In genomic region chr3:152346633-152347141, GRCm38 (mm10) we compare ENCODE assay signal across 8 mouse cellular contexts. TPM values are rescaled to one million over a fixed set of nuclear protein-coding genes. Genes with fewer than 3 reads are reported as not detected.
DNase-seq lines count a peak whose midpoint lies in the region; ATAC-seq and TF ChIP-seq lines count a peak whose summit lies in the region.

No protein-coding gene starts in this region.

- H3K27ac ChIP-seq in embryonic fibroblast, embryonic 13.5 days (ENCODE audit: insufficient read depth, low read length): peak overlapping the region; percentile 6; the same call in 1 of the 2 replicates
- peak overlapping the region; percentile 86 for H3K27ac ChIP-seq in heart, postnatal 0 days (ENCODE audit: low read depth)
- H3K27ac ChIP-seq in macrophage: no peak overlapping the region
- H3K27ac ChIP-seq in stomach, embryonic 16.5 days (ENCODE audit: low read length): peak overlapping the region; percentile 74

- no peak for TF ChIP-seq POLR2A in embryonic fibroblast, embryonic 13.5 days (IDR thresholded peaks at IDR 0.05; ENCODE audit: low read depth, low read length)

- H3K27me3 ChIP-seq in heart, postnatal 0 days (ENCODE audit: control insufficient read depth, insufficient read depth, low read length): no peaks in the 10 kb centered on the region
- H3K27me3 ChIP-seq in stomach, embryonic 16.5 days (ENCODE audit: control insufficient read depth, insufficient read depth, low read length): no peaks in the 10 kb centered on the region

- no peaks in the 10 kb centered on the region for H3K9me3 ChIP-seq in heart, postnatal 0 days (replicated peaks; ENCODE audit: control insufficient read depth, low read length)
- no peaks in the 10 kb centered on the region for H3K9me3 ChIP-seq in stomach, embryonic 16.5 days (replicated peaks; ENCODE audit: control insufficient read depth, low read length)

- ATAC-seq in heart, postnatal 0 days (ENCODE audit: insufficient read depth, low read depth): peak; percentile 59
- ATAC-seq in stomach, embryonic 16.5 days (ENCODE audit: insufficient read depth, low FRiP score): peak; percentile 69

- H3K4me3 ChIP-seq in embryonic fibroblast, embryonic 13.5 days (ENCODE audit: insufficient read depth, low read length): peak overlapping the region; percentile 91
- H3K4me3 ChIP-seq in heart, postnatal 0 days (ENCODE audit: low read depth, low read length): peak overlapping the region; percentile 61
- H3K4me3 ChIP-seq in macrophage (ENCODE audit: inconsistent target): peak overlapping the region; percentile 64
- H3K4me3 ChIP-seq in stomach, embryonic 16.5 days (replicated peaks; ENCODE audit: low read length): peak overlapping the region; percentile 81

- under 1% methylated on average over 45 of the region's 54 CpGs for WGBS in heart, postnatal 0 days
- under 1% methylated on average over 36 of the region's 54 CpGs for WGBS in macrophage (ENCODE audit: missing documents)
- WGBS in stomach, embryonic 16.5 days: under 1% methylated on average over 38 of the region's 54 CpGs

- TF ChIP-seq CTCF in embryonic fibroblast, embryonic 13.5 days (IDR thresholded peaks at IDR 0.05; ENCODE audit: borderline replicate concordance, insufficient read depth, low read length): no peak
- no peak for TF ChIP-seq CTCF in heart, postnatal 0 days (IDR thresholded peaks at IDR 0.05; ENCODE audit: low read depth)

- no peak for TF ChIP-seq EP300 in heart, postnatal 0 days (IDR thresholded peaks at IDR 0.05; ENCODE audit: low read depth)

- 0 out of 2 replicates have a peak, but pooled peaks cover 5% of the 10 kb centered on the region for H3K36me3 ChIP-seq in heart, postnatal 0 days (replicated peaks; ENCODE audit: control insufficient read depth, insufficient read depth, low read length)
- H3K36me3 ChIP-seq in macrophage (ENCODE audit: inconsistent target): no peaks in the 10 kb centered on the region
- no peaks in the 10 kb centered on the region for H3K36me3 ChIP-seq in stomach, embryonic 16.5 days (ENCODE audit: control insufficient read depth, insufficient read depth, low read length)

- H3K79me2 ChIP-seq in macrophage (ENCODE audit: inconsistent target): peaks cover 50% of the 10 kb centered on the region

- H3K9ac ChIP-seq in heart, postnatal 0 days (replicated peaks; ENCODE audit: low read depth, low read length): peak overlapping the region; percentile 90
- peak overlapping the region; percentile 93 for H3K9ac ChIP-seq in stomach, embryonic 16.5 days (ENCODE audit: low read length)

- H3K4me2 ChIP-seq in heart, postnatal 0 days (ENCODE audit: low read depth, low read length): peak overlapping the region; percentile 66
- peak overlapping the region; percentile 70 for H3K4me2 ChIP-seq in stomach, embryonic 16.5 days (ENCODE audit: low read depth, low read length)

- DNase-seq in ovary, postnatal 10 days (ENCODE audit: low spot score): peak; percentile 31
- DNase-seq in ovary, adult 18-20 months (ENCODE audit: low spot score): no peak
- peak; percentile 68 for DNase-seq in adrenal gland, postnatal 10 days
- DNase-seq in heart, postnatal 0 days (ENCODE audit: low spot score): peak; percentile 24
- DNase-seq in kidney, postnatal 36 days: peak; percentile 28 to 69

- peaks cover 6% of the 10 kb centered on the region; the same call in 1 of the 2 replicates for H3K4me1 ChIP-seq in embryonic fibroblast, embryonic 13.5 days (ENCODE audit: control insufficient read depth, insufficient read depth, low read length)
- H3K4me1 ChIP-seq in heart, postnatal 0 days (ENCODE audit: control insufficient read depth, insufficient read depth): peaks cover 9% of the 10 kb centered on the region; the same call in 1 of the 2 replicates
- H3K4me1 ChIP-seq in stomach, embryonic 16.5 days (ENCODE audit: control insufficient read depth, insufficient read depth, low read length): peaks cover 20% of the 10 kb centered on the region

RNA-seq across cellular contexts. Expression of gene Usp33, which starts 0.4 kb away (rescaled TPM):
- 10 to 100 TPM; 65.4 to 80.7 TPM for total RNA-seq in adrenal gland, postnatal 10 days (2021)
- 55.2 and 63.9 TPM in 2 replicates for polyA plus RNA-seq in embryonic fibroblast, embryonic 13.5 days (2011; ENCODE audit: insufficient read length, low read depth, missing spikeins)
- total RNA-seq in heart, postnatal 0 days (2014; rRNA removed; ENCODE audit: low replicate concordance): 16.6 and 21.7 TPM in 2 replicates
- 16.4 and 17.2 TPM in 2 replicates for polyA plus RNA-seq in heart, postnatal 0 days (2015; fragmentation: Nextera tagmentation; extraction: Ambion mirVana)
- total RNA-seq in macrophage (2018; cell fraction: chromatin; rRNA removed): 100 to 1,000 TPM in 23 of 26 experiments, 10 to 100 TPM in 3; 65.0 to 266 (median 161) TPM
- total RNA-seq in macrophage (2018; cell fraction: cytosol; rRNA removed): 10 to 100 TPM; 18.6 to 35.8 (median 27.7) TPM
- 100 to 1,000 TPM in 9 of 26 experiments, 10 to 100 TPM in 17; 38.0 to 158 (median 79.9) TPM for total RNA-seq in macrophage (2018; cell fraction: nucleus; rRNA removed)
- polyA plus RNA-seq in macrophage (2018): 23.2 to 27.4 TPM (median 24.0 TPM) in 3 replicates
- 44.3 and 45.8 TPM in 2 replicates for polyA plus RNA-seq in stomach, embryonic 16.5 days (2015; fragmentation: Nextera tagmentation; extraction: Ambion mirVana)

RNA-seq across cellular contexts. Expression of gene Miga1, which starts 6.5 kb away (rescaled TPM):
- 10 to 100 TPM; 11.3 to 11.8 TPM for total RNA-seq in adrenal gland, postnatal 10 days (2021)
- 9.9 and 13.2 TPM in 2 replicates for polyA plus RNA-seq in embryonic fibroblast, embryonic 13.5 days (2011; ENCODE audit: insufficient read length, low read depth, missing spikeins)
- total RNA-seq in heart, postnatal 0 days (2014; rRNA removed; ENCODE audit: low replicate concordance): 6.8 and 9.8 TPM in 2 replicates
- polyA plus RNA-seq in heart, postnatal 0 days (2015; fragmentation: Nextera tagmentation; extraction: Ambion mirVana): 8.7 and 9.0 TPM in 2 replicates
- total RNA-seq in macrophage (2018; cell fraction: chromatin; rRNA removed): 100 to 1,000 TPM in 1 of 26 experiments, 10 to 100 TPM in 25; 21.3 to 104 (median 32.1) TPM
- total RNA-seq in macrophage (2018; cell fraction: cytosol; rRNA removed): 1 to 10 TPM; 2.0 to 7.4 (median 4.4) TPM
- 10 to 100 TPM in 24 of 26 experiments, 1 to 10 TPM in 2; 9.4 to 49.4 (median 18.4) TPM for total RNA-seq in macrophage (2018; cell fraction: nucleus; rRNA removed)
- 3.8 to 4.6 TPM (median 4.2 TPM) in 3 replicates for polyA plus RNA-seq in macrophage (2018)
- polyA plus RNA-seq in stomach, embryonic 16.5 days (2015; fragmentation: Nextera tagmentation; extraction: Ambion mirVana): 10.9 and 11.1 TPM in 2 replicates

RNA-seq across cellular contexts. Expression of gene Zzz3, which starts 48.6 kb away (rescaled TPM):
- 10 to 100 TPM; 35.9 to 37.6 TPM for total RNA-seq in adrenal gland, postnatal 10 days (2021)
- polyA plus RNA-seq in embryonic fibroblast, embryonic 13.5 days (2011; ENCODE audit: insufficient read length, low read depth, missing spikeins): 66.9 and 77.3 TPM in 2 replicates
- 18.1 and 36.2 TPM in 2 replicates for total RNA-seq in heart, postnatal 0 days (2014; rRNA removed; ENCODE audit: low replicate concordance)
- polyA plus RNA-seq in heart, postnatal 0 days (2015; fragmentation: Nextera tagmentation; extraction: Ambion mirVana): 21.0 and 22.4 TPM in 2 replicates
- total RNA-seq in macrophage (2018; cell fraction: chromatin; rRNA removed): 100 to 1,000 TPM in 17 of 26 experiments, 10 to 100 TPM in 9; 58.2 to 223 (median 117) TPM
- 10 to 100 TPM; 16.4 to 39.8 (median 27.7) TPM for total RNA-seq in macrophage (2018; cell fraction: cytosol; rRNA removed)
- total RNA-seq in macrophage (2018; cell fraction: nucleus; rRNA removed): 100 to 1,000 TPM in 8 of 26 experiments, 10 to 100 TPM in 18; 41.1 to 163 (median 73.0) TPM
- 20.9 to 27.9 TPM (median 25.2 TPM) in 3 replicates for polyA plus RNA-seq in macrophage (2018)
- 36.8 and 37.9 TPM in 2 replicates for polyA plus RNA-seq in stomach, embryonic 16.5 days (2015; fragmentation: Nextera tagmentation; extraction: Ambion mirVana)
